Mouse (Mus musculus): ENCODE data around the gene Crebbp. TPM values are rescaled to one million over a fixed set of nuclear protein-coding genes. Genes with fewer than 3 reads are reported as not detected.

Gene Crebbp
- polyA plus RNA-seq, 1 experiment from 2014 or later = 44.7 TPM

DNA sequence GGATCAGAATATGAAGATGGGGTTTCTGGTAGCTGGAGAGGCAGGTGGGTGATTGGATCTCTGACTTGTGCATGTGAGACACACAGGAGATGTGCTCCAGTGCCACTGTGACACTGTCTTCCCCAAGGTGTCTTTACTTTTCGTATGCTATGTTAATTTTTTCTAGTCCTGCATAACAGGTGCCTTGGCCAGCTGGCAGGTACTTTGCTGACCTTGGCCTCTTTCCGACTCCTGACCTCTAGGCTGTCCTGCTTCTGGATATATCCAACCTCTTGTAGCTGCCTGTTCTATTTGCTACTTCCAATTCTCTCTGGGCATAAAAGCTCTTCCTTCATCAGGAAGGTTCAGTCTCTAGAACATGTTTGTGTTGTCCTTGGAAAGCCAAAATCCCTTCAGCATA lies 178.2 kb downstream of the Crebbp start:
- Histone ChIP-seq H3K36me3 (replicated peaks) (peaks cover 42% of the 10 kb centered on the region), H3K27me3 (no peaks in the 10 kb centered on the region), H3K9ac (no peak overlapping the region), H3K4me1 (no peaks in the 10 kb centered on the region), H3K9me3 (no peaks in the 10 kb centered on the region), H3K27ac (no peak overlapping the region), H3K4me3 (replicated peaks) (no peak overlapping the region), H3K4me2 (no peak overlapping the region)
- no peak for ATAC-seq (ENCODE audit: low FRiP score)
- 89% methylated on average over 2 of the region's 2 CpGs for WGBS

- Histone ChIP-seq H3K9ac (no peak overlapping the region), H3K27me3 (no peaks in the 10 kb centered on the region), H3K4me1 (no peaks in the 10 kb centered on the region), H3K36me3 (replicated peaks) (peaks cover 32% of the 10 kb centered on the region), H3K4me2 (no peak overlapping the region), H3K4me3 (replicated peaks) (no peak overlapping the region), H3K27ac (no peak overlapping the region), H3K9me3 (no peaks in the 10 kb centered on the region)
- no peak for ATAC-seq (ENCODE audit: low FRiP score)
- 81% methylated on average over 3 of the region's 3 CpGs for WGBS
These were observed 179.3 kb downstream of the Crebbp start for GRCm38 (mm10) chr16:4034476-4034875.

DNA sequence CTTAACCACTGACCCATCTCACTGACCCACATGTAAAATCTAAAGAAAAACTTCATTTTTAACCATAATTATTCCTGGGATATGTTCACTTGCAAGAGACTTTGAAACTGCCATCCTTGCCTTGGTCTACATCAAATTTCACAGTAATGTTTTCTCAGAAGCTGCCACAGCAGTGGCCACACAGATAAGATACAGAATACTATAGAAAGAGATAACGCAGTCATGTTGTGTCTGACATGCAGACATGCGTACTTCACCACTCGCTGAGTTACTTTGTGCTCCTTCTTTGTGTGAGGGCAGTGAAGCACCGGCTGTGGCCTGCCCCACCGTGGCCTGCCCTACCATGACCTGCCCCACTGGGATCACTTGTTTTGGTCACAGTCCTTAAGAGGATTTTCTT lies 179.8 kb downstream of the Crebbp start:
- no peaks in the 10 kb centered on the region for H3K9me3 ChIP-seq
- H3K27ac ChIP-seq = no peak overlapping the region
- no peak overlapping the region for H3K4me3 ChIP-seq (replicated peaks)
- ATAC-seq (ENCODE audit: low FRiP score) = no peak
- H3K36me3 ChIP-seq (replicated peaks) = peaks cover 27% of the 10 kb centered on the region
- H3K4me2 ChIP-seq = no peak overlapping the region
- H3K9ac ChIP-seq = no peak overlapping the region
- H3K27me3 ChIP-seq = no peaks in the 10 kb centered on the region
- H3K4me1 ChIP-seq = no peaks in the 10 kb centered on the region
- WGBS = 63% methylated on average over 5 of the region's 5 CpGs

DNA sequence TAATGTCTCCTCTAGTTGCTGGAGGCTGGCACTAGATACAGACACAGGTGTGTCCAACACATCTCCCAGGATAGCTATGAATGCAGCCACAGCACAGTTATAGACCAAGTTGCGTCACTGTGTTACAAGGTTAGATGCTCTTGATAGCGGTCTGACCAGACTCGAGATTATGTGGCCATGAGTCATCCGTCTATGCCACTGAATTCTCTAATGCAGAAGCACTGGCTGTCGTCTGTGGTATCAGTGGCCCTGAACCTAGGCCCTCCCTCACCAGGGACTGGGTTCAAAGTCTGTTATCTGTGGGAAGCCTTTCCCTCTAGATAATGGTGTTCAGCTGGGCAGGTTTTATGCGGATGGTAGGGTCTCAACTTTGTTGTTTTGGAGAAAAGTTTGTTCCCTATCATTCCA lies 181.5 kb downstream of the Crebbp start:
- H3K4me2 ChIP-seq = no peak overlapping the region
- no peaks in the 10 kb centered on the region for H3K27me3 ChIP-seq
- H3K9ac ChIP-seq = no peak overlapping the region
- no peak overlapping the region for H3K27ac ChIP-seq
- H3K36me3 ChIP-seq (replicated peaks) = peaks cover 11% of the 10 kb centered on the region
- WGBS = 91% methylated on average over 6 of the region's 6 CpGs
- H3K4me3 ChIP-seq (replicated peaks) = no peak overlapping the region
- no peak for ATAC-seq (ENCODE audit: low FRiP score)
- H3K4me1 ChIP-seq = no peaks in the 10 kb centered on the region
- no peaks in the 10 kb centered on the region for H3K9me3 ChIP-seq

DNA sequence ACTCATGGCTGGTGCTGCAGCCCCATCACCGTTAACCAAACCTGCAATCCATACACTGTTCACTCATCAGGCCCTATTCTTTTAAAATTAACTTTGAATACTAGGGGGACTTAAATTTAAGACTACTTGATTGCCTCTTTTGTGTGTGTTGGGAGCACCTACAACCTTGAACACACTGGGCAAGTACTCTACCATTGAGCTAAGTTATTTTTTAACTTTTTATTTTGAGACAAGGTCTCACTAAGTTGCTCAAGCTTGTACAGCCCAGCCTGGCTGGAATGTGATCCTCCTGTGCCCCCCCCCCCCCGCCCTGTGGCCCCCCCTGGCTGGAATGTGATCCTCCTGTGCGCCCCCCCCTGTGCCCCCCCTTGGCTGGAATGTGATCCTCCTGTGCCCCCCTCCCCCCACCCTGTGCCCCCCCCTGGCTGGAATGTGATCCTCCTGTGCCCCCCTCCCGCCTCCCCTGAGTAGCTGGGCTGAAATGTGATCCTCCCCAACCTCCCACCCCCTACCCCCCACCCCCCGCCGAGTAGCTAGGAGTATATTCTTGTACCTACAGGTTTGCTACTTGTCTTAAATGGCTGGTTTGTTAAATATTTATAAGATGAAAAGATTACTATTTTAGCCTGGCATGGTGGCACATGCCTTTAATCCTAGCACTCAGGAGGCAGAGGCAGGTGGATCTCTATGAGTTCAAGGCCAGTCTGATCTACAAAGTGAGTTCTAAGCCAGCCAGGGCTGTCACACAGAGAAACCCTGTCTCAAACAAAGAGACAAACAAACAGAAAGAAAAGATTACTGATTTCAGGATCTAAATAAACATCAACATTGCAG lies 182.1 kb downstream of the Crebbp start:
- WGBS = 79% methylated on average over 4 of the region's 6 CpGs
- Histone ChIP-seq H3K4me1 (no peaks in the 10 kb centered on the region), H3K36me3 (replicated peaks) (peaks cover 5% of the 10 kb centered on the region), H3K27me3 (no peaks in the 10 kb centered on the region), H3K27ac (no peak overlapping the region), H3K9ac (no peak overlapping the region), H3K9me3 (no peaks in the 10 kb centered on the region), H3K4me3 (replicated peaks) (no peak overlapping the region), H3K4me2 (no peak overlapping the region)
- ATAC-seq (ENCODE audit: low FRiP score) = no peak

Small RNA genes within 50 kb of the gene (microRNA-seq; reads per million reads assigned to microRNA genes)
- not detected for gene Gm23413

Other genes with a start within 250 kb of the Crebbp start
- 0.41 and 0.83 TPM in 2 replicates for gene Nlrc3, start 237.4 kb downstream of the Crebbp start, polyA plus RNA-seq (2016; fragmentation: Nextera tagmentation; extraction: Ambion mirVana)
- gene Slx4, start 210.2 kb downstream of the Crebbp start, polyA plus RNA-seq (2016; fragmentation: Nextera tagmentation; extraction: Ambion mirVana) = 29.5 and 31.3 TPM in 2 replicates
- gene Dnase1, start 177.1 kb downstream of the Crebbp start, polyA plus RNA-seq (2016; fragmentation: Nextera tagmentation; extraction: Ambion mirVana) = 4.2 and 6.7 TPM in 2 replicates
- gene Trap1, start 136.2 kb downstream of the Crebbp start, polyA plus RNA-seq (2016; fragmentation: Nextera tagmentation; extraction: Ambion mirVana) = 63.1 and 68.3 TPM in 2 replicates
- gene Adcy9, start 206.5 kb upstream of the Crebbp start, polyA plus RNA-seq (2016; fragmentation: Nextera tagmentation; extraction: Ambion mirVana) = 1.4 and 1.8 TPM in 2 replicates